Mouse (Mus musculus): Measurements from ENCODE around the gene Ap3b1.

- TF ChIP-seq CTCF (IDR thresholded peaks at IDR 0.05) (no peak), POLR2A (IDR thresholded peaks at IDR 0.05; ENCODE audit: insufficient read depth, low read depth, low read length) (no peak)
These were observed 41.7 kb upstream of the Ap3b1 start for GRCm38 (mm10) chr13:94316975-94317511.

Data from heart, adult 2 months (tissue).